Mouse (Mus musculus): Measurements from ENCODE around the gene Prss23. TPM values are rescaled to one million over a fixed set of nuclear protein-coding genes. Genes with fewer than 3 reads are reported as not detected.

The Prss23 gene
- polyA plus RNA-seq, 1 experiment: not detected

DNA sequence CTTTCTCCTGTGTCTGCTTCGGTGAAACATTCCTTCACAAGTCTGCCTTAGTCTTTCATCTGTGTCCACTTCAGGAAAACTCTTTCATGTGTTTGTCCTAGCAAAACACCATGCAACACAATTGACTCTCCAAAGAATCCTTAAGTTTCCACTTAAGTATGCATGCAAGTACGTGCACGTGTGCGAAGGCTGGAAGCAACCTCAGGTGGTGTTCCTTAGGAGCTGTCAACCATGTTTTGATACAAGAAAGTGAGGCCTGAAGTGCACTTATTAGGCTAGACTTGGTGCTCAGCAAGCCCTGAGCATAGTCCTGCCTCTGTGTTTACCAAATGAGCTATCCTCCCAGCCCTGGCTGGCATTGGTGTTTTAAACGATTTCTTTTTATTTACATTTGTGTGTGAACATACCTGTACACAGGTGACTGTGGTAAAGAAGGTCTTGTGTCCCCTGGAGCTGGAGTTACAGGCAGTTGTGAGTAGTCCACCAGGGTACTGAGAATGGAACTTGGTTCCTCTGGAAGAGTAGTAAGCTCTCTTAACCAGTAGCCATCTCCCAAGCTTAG is 64.3 kb downstream of the Prss23 start:
- TF ChIP-seq GATA1 (IDR thresholded peaks at IDR 0.05; ENCODE audit: low read length): no peak

- TF ChIP-seq GATA1 (IDR thresholded peaks at IDR 0.05; ENCODE audit: low read length): no peak
Observed at GRCm38 (mm10) chr7:89461351-89461750, 65.6 kb downstream of the Prss23 start.

- TF ChIP-seq GATA1 (IDR thresholded peaks at IDR 0.05; ENCODE audit: low read length): no peak
Observed at GRCm38 (mm10) chr7:89460911-89461310, 66.1 kb downstream of the Prss23 start.

- TF ChIP-seq GATA1 (IDR thresholded peaks at IDR 0.05; ENCODE audit: low read length): no peak
Observed at GRCm38 (mm10) chr7:89459691-89460090, 67.3 kb downstream of the Prss23 start.

Other genes with a start within 250 kb of the Prss23 start
- gene Tmem135, start 123.0 kb downstream of the Prss23 start, polyA plus RNA-seq (2012): 176 and 189 TPM in 2 replicates
- not detected in 2 replicates for gene Fzd4, start 122.8 kb downstream of the Prss23 start, polyA plus RNA-seq (2012)
- gene Me3, start 105.2 kb upstream of the Prss23 start, polyA plus RNA-seq (2012): not detected in 2 replicates

All from G1E-ER4 (cell line).